Mouse (Mus musculus): ENCODE measurements at regions not wholly inside any gene's neighbourhood (a gene's known extent, or its start where the extent isn't known, plus 50 kb on each side); places are given as distances from the start of the nearest gene placed in this dataset.

DNA sequence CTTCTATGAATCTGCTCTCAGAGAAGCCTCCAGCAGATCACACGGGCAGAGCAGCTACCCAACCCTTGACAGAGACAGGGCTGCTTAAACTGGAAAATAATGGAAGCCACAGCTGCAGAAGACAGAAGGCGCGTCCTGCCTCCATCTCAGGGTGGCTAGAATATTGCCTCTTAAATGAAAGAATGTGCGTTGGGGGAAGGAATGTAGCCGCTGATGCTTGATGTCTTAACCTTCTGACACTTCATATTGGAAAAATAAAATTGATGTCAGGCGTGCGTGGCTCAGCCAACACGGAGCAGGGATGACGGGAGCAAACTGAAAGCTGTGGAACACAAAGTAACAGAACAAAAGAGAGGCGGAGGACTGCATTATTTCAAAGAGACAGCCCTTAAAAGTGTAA lies 114.6 kb upstream of the Ppm1h start:
- DNase-seq (ENCODE audit: extremely low spot score in 1 of 2, low spot score in 1 of 2) = no peak

DNA sequence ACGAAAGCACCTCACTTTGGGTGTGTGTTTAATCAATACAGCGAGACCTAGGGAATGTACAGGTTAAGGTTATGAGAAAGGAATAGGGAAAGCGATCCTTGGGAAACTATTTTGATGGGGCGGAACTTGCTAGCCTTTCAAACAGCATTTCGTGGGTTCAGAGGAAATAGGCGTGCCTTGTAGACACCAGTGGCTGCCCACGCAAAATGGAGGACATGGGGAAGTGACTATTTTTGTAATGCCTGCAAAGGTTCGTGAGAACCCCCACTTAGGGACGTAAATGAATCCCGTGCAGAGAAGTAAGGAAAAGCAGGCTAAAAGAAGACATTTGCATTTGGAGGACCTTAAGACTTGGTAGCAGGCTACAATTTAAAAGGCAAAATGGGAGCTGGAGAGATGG lies 114.1 kb upstream of the Ppm1h start:
- no peak for DNase-seq (ENCODE audit: extremely low spot score in 1 of 2, low spot score in 1 of 2)

DNA sequence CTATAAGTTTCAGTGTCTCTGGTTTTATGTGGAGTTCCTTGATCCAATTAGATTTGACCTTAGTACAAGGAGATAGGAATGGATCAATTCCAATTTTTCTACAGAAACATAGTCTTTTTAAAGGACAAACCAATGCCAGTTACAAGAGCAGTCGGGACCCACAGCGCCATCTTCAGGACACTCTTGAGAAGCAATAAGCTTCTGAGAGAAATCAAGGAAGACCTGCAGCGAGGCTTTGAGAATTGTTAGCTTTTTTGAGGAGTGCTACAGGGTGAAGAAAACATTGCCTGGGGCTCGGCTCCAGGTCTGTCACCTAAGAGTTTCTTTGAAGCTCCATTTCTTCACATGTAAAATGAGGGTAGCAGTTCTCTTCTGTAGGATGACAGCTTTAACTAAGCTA lies 112.0 kb upstream of the Ppm1h start:
- DNase-seq (ENCODE audit: extremely low spot score in 1 of 2, low spot score in 1 of 2) = no peak

DNA sequence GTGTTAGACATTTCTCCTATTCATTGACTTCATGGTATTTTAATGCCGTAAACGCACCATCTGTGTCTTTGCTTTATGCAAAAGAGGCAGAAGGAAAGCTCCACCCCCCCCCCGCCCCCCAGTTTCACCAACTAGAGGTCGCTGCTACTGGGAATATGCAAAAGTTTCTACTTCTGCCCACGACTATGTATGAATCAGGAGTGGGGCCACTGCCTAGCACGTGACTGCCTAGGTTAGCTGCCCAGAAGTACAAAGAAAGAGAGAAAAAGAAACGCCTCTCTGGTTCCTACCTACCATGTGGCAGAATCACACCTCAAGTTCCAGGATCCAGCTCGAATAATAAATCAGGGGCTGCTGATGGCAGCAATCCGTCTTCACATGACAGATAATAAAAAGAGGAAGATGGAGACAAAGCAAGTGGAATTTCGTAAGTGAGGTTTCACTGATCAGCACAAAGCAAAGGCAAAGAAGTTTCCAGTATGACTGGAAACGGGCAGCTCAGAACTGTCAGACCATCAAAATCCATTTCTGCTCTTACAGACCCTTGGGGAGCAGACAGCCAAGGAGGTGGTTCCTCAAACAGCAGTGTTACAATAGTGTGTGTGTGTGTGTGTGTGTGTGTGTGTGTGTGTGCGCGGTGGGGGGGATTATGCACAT lies 108.9 kb upstream of the Ppm1h start:
- no peak for DNase-seq (ENCODE audit: extremely low spot score in 1 of 2, low spot score in 1 of 2)

DNA sequence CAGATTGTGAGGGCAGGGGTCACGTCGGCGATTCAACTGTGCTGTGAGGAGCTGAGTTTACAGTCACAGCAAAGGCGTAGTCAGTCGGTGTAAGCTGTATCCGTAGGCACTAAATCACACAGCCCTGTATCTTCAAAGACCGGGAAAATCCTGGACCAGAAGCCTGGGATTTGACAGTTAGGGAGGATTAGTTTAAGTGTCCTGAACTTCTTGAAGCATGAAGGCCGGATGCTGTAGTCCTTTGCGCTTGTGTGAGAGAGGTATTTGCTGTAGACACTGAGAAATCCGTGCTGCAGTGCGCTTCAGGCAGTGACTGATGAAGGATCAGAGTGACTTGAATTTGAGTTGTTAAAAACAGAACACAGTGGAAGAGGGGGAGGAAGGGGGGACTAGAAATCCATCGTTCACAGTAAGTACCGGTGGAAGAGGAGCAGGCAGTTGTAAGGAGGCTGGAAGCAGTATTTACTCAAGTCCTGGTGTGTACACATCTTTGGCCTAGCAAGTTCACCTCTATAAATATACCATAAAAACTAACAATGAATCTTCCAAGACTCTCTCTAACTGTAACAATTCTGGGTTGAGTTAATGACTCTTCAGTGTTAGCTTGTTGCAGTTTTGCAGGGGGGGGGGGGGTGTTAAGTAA lies 107.5 kb upstream of the Ppm1h start:
- no peak for DNase-seq (ENCODE audit: extremely low spot score in 1 of 2, low spot score in 1 of 2)

DNA sequence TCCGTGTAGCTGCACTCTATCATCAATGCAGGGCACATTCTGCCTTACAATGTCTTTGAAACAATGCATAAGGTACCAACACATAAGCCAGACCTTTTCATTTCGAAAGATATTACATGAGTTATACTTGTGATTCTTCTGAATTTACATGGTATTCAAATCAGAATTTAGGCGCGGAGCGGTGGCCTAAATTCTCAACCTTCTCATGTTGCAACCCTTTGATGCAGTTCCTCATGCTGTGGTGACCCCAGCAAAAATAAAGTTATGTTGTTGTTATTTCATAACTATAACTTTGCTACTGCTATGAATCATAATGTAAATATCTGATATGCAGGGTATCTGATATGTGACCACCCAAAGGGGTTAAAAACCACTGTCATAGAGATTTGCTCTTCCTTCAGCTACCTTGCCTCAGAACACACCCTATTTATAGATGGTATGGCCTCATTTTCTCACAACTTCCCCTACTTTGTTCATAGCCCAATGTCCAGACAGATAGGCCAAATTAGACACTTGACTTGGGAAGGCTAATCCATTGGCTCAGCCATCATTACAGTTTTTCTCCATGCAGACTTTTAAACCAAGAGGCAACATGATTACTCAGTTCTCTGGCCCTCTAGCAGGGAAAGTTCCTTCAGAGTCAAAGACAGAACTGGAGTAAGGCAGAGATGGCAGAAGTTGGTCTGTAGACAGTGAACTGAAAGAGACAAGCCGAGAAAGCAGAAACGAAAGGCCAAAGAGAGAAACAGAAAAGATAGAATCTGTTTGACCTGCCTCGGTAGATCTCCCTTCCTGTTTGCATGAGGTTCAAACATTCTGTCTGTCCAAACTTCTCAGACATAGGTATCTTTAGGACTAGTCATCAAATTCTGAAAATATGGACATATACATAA lies 102.1 kb upstream of the Ppm1h start:
- no peak for DNase-seq (ENCODE audit: extremely low spot score in 1 of 2, low spot score in 1 of 2)

DNA sequence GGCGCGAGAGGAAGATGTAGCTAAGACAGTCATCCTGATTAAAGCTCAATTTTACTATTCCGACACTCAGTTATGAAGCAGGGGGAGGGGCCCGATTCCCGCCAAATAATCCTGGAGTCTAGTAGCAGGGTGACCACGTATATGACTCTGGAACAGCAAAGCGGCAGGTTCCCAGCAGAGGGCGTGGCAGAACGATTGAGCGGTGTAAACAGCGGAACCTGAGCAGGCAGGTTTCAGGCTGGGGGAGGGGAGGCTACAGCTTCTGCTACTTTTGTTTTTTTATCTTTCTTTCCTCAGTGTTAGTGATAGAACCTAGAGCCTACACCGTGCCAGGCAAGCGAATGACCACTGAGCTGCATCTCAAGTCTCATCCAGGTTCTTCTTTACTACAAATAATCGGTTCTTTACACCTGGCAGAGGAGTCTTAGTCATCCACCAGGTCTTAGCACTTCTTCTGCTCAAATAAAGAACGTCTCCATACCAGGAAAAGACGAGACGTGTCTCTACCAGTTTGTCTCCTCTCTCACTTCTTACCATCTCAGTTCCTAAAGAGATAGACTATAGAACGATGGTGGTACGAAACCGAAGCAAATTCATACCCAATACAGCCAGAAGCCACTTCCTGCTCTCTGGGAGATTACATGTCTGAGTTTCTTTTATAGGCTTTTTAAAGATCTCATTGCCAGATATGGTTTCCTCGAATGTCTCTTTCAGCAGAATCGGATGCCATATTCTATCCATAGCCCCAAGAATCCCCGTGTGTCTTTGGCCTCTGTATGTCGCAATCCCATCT lies 100.2 kb upstream of the Ppm1h start:
- no peak for DNase-seq (ENCODE audit: extremely low spot score in 1 of 2, low spot score in 1 of 2)

DNA sequence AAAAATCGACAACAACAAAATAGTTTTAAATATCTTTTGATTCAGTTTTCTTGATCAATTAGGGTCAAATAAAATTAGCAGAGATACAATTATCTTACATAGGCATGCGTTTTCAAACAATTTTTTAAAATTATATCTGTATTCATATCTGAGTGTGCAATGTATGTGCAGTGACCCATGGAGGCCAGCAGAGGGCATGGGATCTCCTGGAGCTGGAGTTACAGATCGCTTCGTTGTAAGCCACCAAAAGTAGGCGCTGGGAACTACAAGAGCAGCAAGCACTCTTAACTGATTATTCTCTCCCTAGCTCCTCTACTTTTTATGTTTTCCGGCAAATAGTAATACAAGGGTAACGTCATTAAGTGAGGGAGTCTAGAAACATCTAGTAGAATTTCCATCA lies 97.5 kb upstream of the Ppm1h start:
- DNase-seq (ENCODE audit: extremely low spot score in 1 of 2, low spot score in 1 of 2) = no peak

DNA sequence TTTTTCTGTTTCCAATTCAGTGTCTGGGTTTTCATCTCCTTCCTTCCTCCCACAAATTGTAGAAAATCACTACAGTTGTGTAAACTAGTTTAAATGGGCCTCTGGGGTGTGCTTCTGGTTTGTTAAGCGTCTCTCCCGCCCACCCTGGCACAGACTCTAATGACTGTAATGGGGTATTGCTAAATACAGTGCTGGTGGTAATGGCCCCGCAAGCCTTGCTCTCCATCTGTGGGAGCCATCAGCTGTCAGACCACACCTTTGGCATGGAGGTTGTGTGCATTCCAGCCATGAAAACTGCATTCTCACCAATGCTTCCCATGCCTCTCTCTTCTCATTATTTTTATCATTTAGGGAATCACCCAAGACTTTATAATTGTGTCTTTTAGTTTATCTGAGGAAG lies 91.0 kb upstream of the Ppm1h start:
- no peak for DNase-seq (ENCODE audit: extremely low spot score in 1 of 2, low spot score in 1 of 2)

DNA sequence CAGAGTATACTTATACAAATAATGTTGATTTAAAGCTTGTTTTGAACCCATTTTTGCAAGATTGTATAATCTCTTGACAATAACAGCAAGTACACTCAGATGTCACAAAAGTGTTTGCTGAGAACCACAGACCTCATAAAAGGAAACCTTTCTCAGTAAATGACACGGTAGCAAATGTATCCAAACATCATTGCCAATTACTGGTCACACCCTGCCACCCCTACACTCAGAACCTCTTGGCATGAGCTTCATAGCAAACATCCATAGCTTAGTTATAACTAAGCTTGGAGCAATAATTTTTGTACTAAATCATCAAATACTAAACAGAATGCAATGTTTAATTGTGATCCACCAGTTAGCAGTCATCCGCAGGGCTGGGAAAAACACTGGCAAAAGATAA lies 79.1 kb upstream of the Ppm1h start:
- no peak for DNase-seq (ENCODE audit: extremely low spot score in 1 of 2, low spot score in 1 of 2)

DNA sequence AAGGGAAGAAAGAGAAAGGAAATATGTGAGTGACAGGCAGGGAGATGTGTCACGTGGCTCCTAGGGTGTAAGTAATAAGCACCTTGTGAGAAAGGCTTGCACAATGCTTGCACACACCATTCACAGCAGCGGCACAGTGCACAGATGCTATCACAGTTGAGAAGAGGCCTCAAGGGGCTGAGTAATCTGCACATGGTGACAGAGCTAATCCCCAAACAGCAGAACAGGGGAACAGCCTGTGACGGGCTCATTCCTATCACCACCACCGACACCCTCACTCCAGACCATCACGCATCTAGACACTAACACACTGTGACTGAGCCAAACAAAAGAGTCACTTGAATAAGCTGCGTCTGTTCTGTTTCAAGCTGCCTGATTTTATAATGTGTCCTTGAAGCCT lies 76.2 kb upstream of the Ppm1h start:
- DNase-seq (ENCODE audit: extremely low spot score in 1 of 2, low spot score in 1 of 2) = peak; percentile 4 to 10

DNA sequence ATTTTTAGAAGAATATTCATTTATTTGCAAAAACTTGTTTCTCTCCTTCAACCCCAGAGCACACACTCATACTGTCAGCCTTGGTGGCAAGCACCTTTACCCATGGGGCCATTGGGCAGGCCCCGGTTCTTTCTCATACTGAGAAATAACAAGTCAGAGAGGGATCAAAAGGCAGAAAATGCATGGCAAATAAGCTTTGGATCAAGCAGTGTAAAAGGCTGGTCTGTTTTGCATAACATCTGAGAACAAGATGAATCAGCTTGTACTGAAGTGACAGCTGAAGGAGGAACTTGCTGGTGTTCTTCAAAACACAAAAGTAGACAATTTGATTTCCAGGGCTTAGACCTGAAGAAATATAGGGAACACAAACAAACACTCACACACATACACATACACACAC lies 74.6 kb upstream of the Ppm1h start:
- DNase-seq (ENCODE audit: extremely low spot score in 1 of 2, low spot score in 1 of 2) = no peak

DNA sequence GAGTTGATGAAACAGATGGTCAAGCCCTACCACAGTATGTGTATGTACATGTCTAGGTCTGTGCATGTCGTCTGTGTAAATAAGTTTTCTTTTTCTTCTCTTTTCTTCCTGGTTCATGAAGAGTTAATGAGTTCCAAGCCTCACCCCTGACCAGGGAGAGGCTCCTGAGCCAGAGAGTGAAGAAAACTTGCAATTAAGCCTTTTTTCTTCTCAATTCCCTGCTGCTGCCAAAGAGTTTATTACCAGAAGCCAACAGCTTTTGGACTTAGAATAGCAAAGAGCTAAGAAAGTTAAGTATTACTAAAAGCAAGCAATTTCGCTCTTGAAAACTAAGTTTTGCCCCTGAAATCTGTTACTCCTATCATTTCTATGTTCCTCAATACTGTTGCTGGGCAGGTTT lies 65.3 kb upstream of the Ppm1h start:
- DNase-seq (ENCODE audit: extremely low spot score in 1 of 2, low spot score in 1 of 2) = no peak

DNA sequence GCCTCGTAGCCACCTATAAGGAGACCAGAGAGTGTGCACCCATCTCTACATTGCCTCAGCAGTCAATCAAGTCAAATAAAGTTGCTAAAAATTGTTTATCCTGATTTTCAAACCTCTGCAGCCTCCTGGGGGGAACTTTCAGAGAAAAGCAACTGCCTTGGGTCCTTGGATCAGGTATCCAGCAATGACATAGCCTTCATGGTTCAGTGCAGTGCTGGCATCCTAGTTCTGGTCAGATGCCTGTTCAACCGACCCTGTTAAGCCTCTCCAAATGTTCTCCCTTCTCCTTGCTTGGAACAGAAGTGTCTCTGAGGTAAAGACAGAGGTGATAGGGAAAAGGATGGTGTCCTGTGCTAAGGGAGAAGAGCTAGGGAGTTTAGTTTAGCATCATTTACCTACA lies 64.7 kb upstream of the Ppm1h start:
- no peak for DNase-seq (ENCODE audit: extremely low spot score in 1 of 2, low spot score in 1 of 2)

DNA sequence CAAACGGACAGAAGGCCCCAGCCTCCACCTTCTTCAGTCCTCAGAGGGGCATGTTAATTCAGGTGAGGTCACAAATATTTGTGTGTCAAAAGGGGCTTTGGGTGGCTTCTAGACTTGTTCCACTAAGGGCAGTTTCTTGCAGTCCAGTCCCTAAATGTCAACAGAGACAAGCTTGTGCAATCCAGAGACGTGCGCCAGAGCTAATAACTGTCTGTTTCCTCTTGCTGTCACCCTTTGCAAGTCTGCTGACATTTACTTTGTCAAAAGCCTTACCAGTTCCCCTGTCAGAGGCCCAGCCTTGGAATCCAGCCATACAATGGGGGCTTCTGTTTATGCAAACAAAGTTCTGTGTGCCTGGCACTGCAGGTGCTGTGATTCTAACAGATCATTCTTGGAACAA lies 63.8 kb upstream of the Ppm1h start:
- no peak for DNase-seq (ENCODE audit: extremely low spot score in 1 of 2, low spot score in 1 of 2)

DNA sequence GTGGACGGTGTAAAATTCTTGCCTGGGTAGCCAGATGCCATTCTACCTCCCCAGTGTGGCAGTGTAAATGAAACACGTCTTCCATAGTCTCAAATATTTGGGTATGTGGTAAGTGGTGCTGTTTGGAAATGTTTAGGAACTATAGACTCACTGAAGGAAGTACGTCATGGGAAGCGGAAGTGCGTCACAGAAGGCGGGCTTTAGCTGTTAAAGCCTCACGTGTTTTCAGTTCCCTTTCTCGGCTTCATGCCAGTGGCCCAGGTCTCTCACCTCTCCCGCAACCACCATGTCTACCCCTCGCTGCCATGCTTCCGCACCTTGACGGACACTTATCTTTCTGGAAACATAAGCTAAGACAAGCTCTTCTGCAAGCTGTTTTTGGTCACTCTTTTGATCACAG lies 62.9 kb upstream of the Ppm1h start:
- no peak for DNase-seq (ENCODE audit: extremely low spot score in 1 of 2, low spot score in 1 of 2)

DNA sequence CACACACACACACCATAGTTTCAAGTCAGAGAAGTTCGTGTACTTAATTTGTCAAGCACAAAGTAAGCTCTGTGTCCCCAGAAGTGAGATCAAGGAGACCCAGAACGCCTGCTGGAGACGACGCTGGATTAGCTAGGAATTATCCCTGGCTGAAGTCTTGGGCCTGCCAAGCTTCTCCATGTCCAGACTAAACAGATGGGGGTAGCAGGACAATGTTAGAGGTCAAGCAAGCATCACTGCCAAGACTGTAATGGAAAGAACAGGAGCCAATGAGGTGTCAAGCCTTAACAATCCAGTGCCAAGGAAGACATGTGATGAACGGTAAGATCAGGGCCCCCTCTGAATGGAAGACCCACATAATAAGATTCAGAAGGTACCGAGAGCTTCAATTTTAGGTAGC lies 62.2 kb upstream of the Ppm1h start:
- DNase-seq (ENCODE audit: extremely low spot score in 1 of 2, low spot score in 1 of 2) = no peak

DNA sequence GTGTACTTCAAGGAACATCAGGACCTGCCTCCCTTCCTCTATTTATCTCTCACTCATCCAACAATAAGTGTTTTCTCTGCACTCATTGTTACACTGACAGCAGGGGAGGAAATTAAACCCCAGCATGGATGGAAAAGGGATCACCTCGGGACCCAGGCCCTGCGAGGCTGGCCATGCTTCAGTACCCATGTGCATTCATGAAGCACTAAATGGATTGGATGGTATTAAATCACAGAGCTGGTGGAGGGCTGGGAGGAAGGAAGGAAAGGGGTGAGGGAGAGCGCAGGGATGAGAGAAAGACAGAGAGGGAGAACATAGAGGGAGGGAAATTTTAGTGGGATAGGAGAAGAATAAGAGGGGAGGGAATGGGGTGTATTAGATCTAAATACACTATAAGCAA lies 59.7 kb upstream of the Ppm1h start:
- DNase-seq (ENCODE audit: extremely low spot score in 1 of 2, low spot score in 1 of 2) = no peak

DNA sequence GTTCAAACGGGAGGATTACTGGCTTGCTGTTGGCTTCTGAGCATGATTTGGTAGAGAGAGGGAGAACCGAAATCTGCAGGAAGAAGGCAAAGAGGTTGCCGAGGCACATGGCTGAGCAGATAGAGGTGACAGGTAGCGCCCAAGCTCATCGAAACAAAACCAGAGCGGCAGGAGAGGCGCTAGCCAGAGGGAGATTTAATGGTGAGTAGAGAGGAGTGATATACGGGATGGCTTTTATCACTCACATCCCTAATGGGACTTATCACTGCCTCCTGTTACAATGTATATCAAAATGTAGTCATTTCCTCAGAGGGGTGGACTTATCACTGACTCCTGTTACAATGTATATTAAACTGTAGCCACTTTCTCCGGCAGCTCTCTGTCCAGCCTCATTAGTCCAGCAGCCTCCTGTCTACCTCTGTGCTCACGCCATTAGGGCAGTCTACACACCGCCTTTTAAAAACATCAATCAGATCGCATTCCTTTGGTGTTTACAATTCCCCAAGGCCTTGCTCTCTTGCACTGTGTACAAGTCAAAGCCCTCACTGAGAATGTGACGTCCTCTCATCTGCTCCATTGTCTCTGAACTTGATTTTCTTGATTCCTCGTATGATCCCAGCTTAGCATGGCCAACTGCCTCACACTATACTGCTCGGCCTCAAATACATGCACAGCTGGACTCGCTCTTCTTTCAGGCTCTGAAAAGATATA lies 59.0 kb upstream of the Ppm1h start:
- DNase-seq (ENCODE audit: extremely low spot score in 1 of 2, low spot score in 1 of 2) = no peak
